Mouse (Mus musculus) hindbrain, embryonic 16.5 days (tissue): ENCODE data around the gene Surf4. TPM values are rescaled to one million over a fixed set of nuclear protein-coding genes. Genes with fewer than 3 reads are reported as not detected.

Experiments
- ATAC-seq: fragments of 200-750 bp; cut with Nextera tagmentation; 2 replicates; pipeline ENCODE4 v1.8.0; 2017; ENCODE audit warnings: moderate TSS enrichment, moderate library complexity
- H3K27ac ChIP-seq: fragments of 300-500 bp; sonication (generic); 2 replicates; pipeline ENCODE4 v1.5.1; 2014; ENCODE audit warnings: low read depth, mild to moderate bottlenecking, control low read depth, low read length, moderate library complexity
- H3K27me3 ChIP-seq: fragments of 300-500 bp; sonication (generic); replicated peaks from 2 replicates; pipeline ENCODE4 v1.6.1; 2014; ENCODE audit warnings: low read length; ENCODE audit not compliant: control insufficient read depth, insufficient read depth
- H3K36me3 ChIP-seq: fragments of 300-500 bp; sonication (generic); 2 replicates; pipeline ENCODE4 v1.6.1; 2014; ENCODE audit warnings: mild to moderate bottlenecking, low read length, moderate library complexity, mixed read lengths; ENCODE audit not compliant: control insufficient read depth, insufficient read depth
- H3K4me1 ChIP-seq: fragments of 300-500 bp; sonication (generic); 2 replicates; pipeline ENCODE4 v1.6.1; 2014; ENCODE audit warnings: low read depth, low read length; ENCODE audit not compliant: control insufficient read depth, insufficient read depth
- H3K4me2 ChIP-seq: fragments of 300-500 bp; sonication (generic); 2 replicates; pipeline ENCODE4 v1.6.1; 2014; ENCODE audit warnings: mild to moderate bottlenecking, low read length, control low read depth, moderate library complexity
- H3K4me3 ChIP-seq: fragments of 300-500 bp; sonication (generic); 2 replicates; pipeline ENCODE4 v1.5.1; 2014; ENCODE audit warnings: mild to moderate bottlenecking, low read length, control low read depth, moderate library complexity
- H3K9ac ChIP-seq: fragments of 300-500 bp; sonication (generic); 2 replicates; pipeline ENCODE4 v1.6.1; 2014; ENCODE audit warnings: low read depth, mild to moderate bottlenecking, control low read depth, low read length, moderate library complexity
- H3K9me3 ChIP-seq: fragments of 300-500 bp; sonication (generic); 2 replicates; pipeline ENCODE4 v1.6.1; 2014; ENCODE audit warnings: mild to moderate bottlenecking, low read length, moderate library complexity; ENCODE audit not compliant: control insufficient read depth
- WGBS: fragments of 180-500 bp; shearing (Covaris S2); extraction: QIAGEN DNeasy Blood & Tissue Kit; methylation state at CpG from one replicate; pipeline ENCODE4 v1.1.7; 2014; 5-methylcytosine and 5-hydroxymethylcytosine counted together
- polyA plus RNA-seq: library from polyadenylated mRNA; unstranded; fragments of >200 nt; fragmentation: Nextera tagmentation; extraction: Ambion mirVana; gene quantifications from 2 replicates; pipeline ENCODE4 v1.2.1, GENCODE M21; 2015

Gene Surf4
- polyA plus RNA-seq, 1 experiment from 2014 or later, result 110 TPM

DNA sequence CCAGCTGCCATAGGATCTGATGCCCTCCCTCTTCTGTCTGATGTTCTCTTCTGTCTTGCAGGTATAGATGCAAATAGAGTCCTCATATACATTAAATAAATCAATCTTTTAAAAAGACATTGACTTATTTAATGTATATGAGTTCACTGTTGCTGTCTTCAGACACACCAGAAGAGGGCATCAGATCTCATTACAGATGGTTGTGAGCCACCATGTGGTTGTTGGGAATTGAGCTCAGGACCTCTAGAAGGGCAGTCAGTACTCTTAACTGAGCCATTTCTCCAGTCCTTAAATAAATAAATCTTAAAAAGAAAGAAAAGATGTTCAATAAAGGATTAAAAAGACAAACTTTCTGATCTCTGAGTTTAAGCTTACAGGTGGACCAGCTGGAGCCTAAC, 24.3 kb downstream of the Surf4 start:
- no peak overlapping the region for H3K27ac ChIP-seq
- peaks cover 40% of the 10 kb centered on the region for H3K36me3 ChIP-seq
- H3K4me1 ChIP-seq, result peaks cover 31% of the 10 kb centered on the region
- no peaks in the 10 kb centered on the region for H3K9me3 ChIP-seq
- H3K4me2 ChIP-seq, result peak overlapping the region; percentile 77
- no peak for ATAC-seq
- H3K9ac ChIP-seq, result peak overlapping the region; percentile 87
- H3K27me3 ChIP-seq, result no peaks in the 10 kb centered on the region
- H3K4me3 ChIP-seq, result peak overlapping the region; percentile 85

DNA sequence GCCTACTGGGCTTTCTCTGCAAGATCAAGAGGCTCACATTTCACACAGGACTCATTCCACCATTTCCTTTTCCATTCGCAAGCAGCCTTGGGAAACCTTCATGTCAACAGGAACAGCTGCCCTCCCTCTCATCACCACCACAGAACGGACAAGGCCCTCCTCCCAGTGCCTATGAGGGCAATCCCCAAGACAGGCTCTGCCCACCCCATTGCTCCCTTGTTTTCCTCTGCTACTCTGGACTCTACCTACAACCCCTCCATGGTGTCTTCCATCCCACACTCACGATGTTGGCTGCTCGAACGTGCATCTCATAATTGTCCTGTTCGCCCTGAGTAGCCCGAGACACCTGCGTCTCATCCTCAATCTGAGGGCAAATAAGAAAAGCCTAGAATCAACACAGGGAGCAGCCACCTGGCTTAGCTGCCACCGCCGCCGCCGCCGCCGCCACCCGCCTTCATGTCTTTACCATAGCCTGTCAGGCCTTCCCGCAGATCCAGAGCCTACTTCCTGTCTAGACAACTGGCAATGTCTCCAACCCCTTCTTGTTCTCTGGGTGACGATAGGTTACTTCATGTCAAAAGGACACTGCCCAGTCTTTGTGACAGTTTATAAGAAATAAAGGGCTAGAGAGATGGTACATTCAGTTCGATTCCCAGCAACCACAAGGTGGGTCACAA, 24.9 kb downstream of the Surf4 start:
- no peak for ATAC-seq
- Histone ChIP-seq H3K27me3 (no peaks in the 10 kb centered on the region), H3K36me3 (peaks cover 35% of the 10 kb centered on the region), H3K4me2 (peak overlapping the region; percentile 77), H3K9ac (peak overlapping the region; percentile 45), H3K9me3 (no peaks in the 10 kb centered on the region), H3K27ac (no peak overlapping the region), H3K4me3 (peak overlapping the region; percentile 85; the same call in 1 of the 2 replicates), H3K4me1 (peaks cover 33% of the 10 kb centered on the region)
- WGBS, result 90% methylated on average over 18 of the region's 18 CpGs

DNA sequence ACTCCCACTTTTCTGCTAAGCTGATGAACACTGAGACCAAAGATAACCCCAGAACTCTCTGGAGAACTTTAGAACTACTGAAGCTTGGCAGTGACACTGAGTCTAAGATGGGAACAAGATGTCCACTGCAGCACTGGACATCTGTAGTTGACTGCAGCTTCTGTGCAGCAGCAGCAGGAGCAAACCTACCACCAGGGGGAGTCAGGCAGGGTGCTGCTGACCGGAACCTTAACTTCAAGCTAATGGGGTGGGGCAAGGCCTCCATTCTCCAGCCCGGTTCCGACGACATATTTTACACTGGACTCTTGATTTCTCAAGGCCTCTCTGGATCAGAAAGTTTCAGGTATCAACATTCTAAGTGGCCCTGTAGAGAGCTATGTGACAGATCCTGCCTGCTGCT, 26.6 kb downstream of the Surf4 start:
- 55% methylated on average over 4 of the region's 4 CpGs for WGBS
- H3K36me3 ChIP-seq, result peaks cover 18% of the 10 kb centered on the region

DNA sequence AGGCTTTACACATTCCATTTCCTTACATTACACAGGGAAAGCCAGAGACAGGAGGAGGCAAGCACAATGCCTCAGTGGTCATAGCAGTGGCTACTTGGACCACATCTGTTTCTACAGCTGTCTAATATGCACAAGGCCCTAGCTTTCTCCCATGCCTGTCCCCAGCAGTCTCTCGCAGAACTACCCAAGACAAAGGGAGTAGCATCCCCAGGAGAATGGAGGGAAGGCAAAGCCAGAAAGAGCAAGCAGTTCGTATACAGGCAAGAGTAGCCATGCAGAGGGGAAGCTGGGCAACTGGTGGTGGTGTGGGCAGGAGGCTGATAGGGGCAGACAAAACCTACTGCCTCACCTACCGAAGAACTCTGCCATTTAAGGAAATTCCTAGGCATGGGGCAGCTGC, 27.3 kb downstream of the Surf4 start:
- no peak overlapping the region for H3K4me3 ChIP-seq
- no peak overlapping the region for H3K27ac ChIP-seq
- H3K36me3 ChIP-seq, result peaks cover 18% of the 10 kb centered on the region
- ATAC-seq, result no peak
- H3K27me3 ChIP-seq, result no peaks in the 10 kb centered on the region
- no peak overlapping the region for H3K4me2 ChIP-seq
- no peaks in the 10 kb centered on the region for H3K9me3 ChIP-seq
- H3K9ac ChIP-seq, result no peak overlapping the region
- 97% methylated on average over 3 of the region's 3 CpGs for WGBS
- H3K4me1 ChIP-seq, result peaks cover 34% of the 10 kb centered on the region

More for the DNA sequence above, 26.6 kb downstream of the Surf4 start:
- Histone ChIP-seq H3K9me3 (no peaks in the 10 kb centered on the region), H3K4me2 (no peak overlapping the region), H3K27me3 (no peaks in the 10 kb centered on the region), H3K4me3 (no peak overlapping the region), H3K4me1 (peaks cover 34% of the 10 kb centered on the region), H3K27ac (no peak overlapping the region), H3K9ac (no peak overlapping the region)
- no peak for ATAC-seq

DNA sequence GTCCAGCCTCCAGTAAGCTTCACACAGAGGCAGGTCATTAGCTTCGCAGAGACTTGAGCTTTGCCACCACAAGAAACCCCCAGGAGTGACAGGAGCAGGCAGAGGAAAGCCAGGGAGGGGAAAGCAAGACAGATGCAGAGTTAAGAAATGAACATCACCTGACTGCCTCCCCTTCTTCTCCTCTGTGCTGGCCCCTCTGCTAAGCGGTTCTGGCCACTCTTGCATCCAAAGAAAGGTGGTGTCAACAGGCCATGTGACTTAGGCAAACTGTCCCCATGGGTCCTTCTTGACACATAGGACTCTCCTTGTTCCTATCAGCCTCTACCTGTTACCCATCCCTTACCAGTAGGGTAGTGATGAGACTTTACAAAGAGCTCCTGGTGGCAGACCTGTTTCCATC, 27.8 kb downstream of the Surf4 start:
- Histone ChIP-seq H3K4me2 (no peak overlapping the region), H3K36me3 (peaks cover 18% of the 10 kb centered on the region), H3K9me3 (no peaks in the 10 kb centered on the region), H3K4me1 (peaks cover 36% of the 10 kb centered on the region), H3K4me3 (no peak overlapping the region), H3K27ac (no peak overlapping the region), H3K27me3 (no peaks in the 10 kb centered on the region), H3K9ac (no peak overlapping the region)
- 88% methylated on average over 2 of the region's 2 CpGs for WGBS
- no peak for ATAC-seq

DNA sequence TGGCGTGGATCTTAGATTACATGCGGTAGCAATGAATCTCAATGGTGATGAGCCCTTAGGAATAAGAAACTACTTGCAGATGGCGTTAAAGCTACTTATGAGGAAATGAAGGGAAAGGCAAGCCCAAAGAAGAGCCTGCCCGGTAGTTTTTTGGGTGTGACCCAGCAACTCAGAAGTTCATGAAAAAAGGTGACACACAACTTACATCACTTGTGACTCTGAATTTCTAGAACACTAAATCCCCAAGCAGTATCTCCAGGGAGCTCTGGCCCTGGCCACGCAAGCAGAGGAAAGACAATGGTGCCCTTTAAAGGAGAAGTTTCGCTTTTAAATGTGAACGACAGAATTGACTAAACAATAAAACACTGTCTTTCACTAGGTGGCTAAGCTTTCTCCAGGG, 30.4 kb downstream of the Surf4 start:
- H3K4me1 ChIP-seq, result peaks cover 21% of the 10 kb centered on the region
- H3K9ac ChIP-seq, result peak overlapping the region; percentile 85
- H3K4me3 ChIP-seq, result peak overlapping the region; percentile 88
- no peaks in the 10 kb centered on the region for H3K9me3 ChIP-seq
- H3K27me3 ChIP-seq, result no peaks in the 10 kb centered on the region
- peak overlapping the region; percentile 71 for H3K4me2 ChIP-seq
- peaks cover 28% of the 10 kb centered on the region for H3K36me3 ChIP-seq
- no peak for ATAC-seq
- WGBS, result 5% methylated on average over 7 of the region's 7 CpGs
- H3K27ac ChIP-seq, result peak overlapping the region; percentile 90

DNA sequence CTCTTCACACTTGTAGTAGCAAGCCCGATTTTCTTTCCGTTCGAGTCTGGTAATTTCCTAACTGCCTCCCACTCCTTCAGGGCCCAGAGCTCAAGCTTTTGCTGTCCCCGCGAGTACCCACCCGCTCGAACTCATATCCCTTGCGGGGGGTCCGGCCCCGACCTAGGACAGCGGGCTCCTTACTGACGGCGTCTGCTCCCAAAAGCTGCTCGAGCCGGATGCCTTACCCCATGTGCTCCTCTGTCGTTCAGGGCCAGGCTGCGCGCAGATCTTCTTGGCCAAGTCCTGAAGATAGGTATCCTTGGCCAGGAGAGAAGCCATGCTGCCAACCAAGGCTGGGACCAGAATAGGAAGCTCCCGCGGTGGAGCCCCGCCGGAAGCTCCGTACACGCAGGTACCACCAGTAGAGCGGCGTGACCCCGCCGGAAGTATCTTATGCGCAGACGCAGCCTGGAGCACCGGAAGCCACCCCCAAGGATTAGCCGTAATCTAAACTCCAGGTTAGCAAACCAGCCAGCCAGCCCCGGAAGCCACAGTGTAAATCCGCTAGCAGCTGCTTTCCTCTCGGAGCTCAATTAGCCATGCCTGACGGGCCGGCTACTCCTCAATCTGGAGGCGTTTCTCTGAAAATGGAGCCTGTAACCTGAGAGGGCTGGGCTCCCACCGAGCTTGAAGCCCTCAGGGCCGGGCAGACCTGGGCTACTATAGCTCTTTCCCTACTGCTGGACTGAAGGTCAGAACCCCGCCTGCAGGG, 31.1 kb downstream of the Surf4 start, which contains the start of gene Surf6:
TSS of gene Surf6 (minus strand) at position 413 of the 754 bp plus-strand sequence.
- H3K4me2 ChIP-seq, result peak within 1 kb of the TSS; percentile 71
- H3K4me1 ChIP-seq, result peaks cover 19% of the 10 kb centered on the region
- H3K9me3 ChIP-seq, result no peaks in the 10 kb centered on the region
- peak; percentile 96 for ATAC-seq
- peak within 1 kb of the TSS; percentile 88 for H3K4me3 ChIP-seq
- peaks cover 31% of the 10 kb centered on the region for H3K36me3 ChIP-seq
- peak within 1 kb of the TSS; percentile 90 for H3K27ac ChIP-seq
- H3K9ac ChIP-seq, result peak within 1 kb of the TSS; percentile 85
- WGBS, result under 1% methylated on average over 41 of the region's 41 CpGs
- H3K27me3 ChIP-seq, result no peaks in the 10 kb centered on the region

DNA sequence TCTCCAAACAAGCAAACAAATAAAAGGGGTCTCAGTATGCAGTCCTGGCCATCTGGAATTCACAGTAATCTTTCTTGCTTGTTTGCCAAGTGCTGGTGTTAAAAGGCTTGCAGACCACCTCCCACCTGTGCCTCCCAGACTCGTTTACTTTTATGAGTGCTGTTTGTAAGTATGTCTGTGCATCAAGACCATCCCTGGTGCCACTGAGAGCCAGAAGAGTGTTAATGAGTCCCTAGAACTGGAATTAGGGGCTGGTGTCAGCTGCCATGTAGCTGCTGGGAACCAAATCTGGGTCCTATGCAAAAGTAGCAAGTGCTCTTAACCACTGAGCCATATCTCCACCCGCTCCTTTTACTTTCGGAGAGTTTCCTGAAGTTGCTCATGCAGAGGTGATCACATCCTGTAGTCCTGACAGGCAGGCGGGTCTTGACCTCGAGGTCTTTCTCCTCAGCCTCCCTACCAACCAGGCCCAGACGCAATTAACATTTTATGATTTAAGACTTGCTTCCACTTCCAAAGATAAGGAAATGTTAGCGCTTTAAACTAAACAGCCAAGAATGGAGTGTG, 31.8 kb downstream of the Surf4 start:
- Histone ChIP-seq H3K9me3 (no peaks in the 10 kb centered on the region), H3K4me1 (peaks cover 19% of the 10 kb centered on the region), H3K4me2 (peak overlapping the region; percentile 71), H3K4me3 (peak overlapping the region; percentile 88), H3K9ac (peak overlapping the region; percentile 85), H3K36me3 (peaks cover 30% of the 10 kb centered on the region), H3K27me3 (no peaks in the 10 kb centered on the region), H3K27ac (no peak overlapping the region)
- no peak for ATAC-seq
- WGBS, result 15% methylated on average over 7 of the region's 7 CpGs

DNA sequence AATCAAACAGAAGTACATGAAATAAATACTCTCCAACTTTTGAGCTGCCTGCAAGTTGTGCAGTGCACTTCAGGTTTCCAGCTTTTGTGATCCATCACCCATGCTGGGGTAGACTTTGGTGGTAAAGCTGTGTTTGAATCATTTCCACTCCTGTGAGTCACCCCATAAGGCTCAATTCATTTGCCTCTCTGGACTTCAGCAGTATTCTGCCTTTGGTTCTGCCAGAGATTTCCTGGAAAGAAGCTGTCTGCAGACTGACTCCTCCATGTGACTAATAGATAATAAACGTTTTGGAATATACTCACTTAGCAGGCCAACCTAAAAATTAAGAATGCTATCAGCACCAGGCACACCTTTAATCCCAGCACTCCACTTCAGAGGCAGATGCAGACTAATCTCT, 33.0 kb downstream of the Surf4 start:
- Histone ChIP-seq H3K4me3 (no peak overlapping the region), H3K27me3 (no peaks in the 10 kb centered on the region), H3K4me2 (no peak overlapping the region), H3K4me1 (peaks cover 19% of the 10 kb centered on the region), H3K9me3 (no peaks in the 10 kb centered on the region), H3K9ac (no peak overlapping the region), H3K36me3 (peaks cover 29% of the 10 kb centered on the region), H3K27ac (no peak overlapping the region)
- WGBS, result 75% methylated on average over 1 of the region's 1 CpGs
- no peak for ATAC-seq
